Mouse (Mus musculus) sigmoid colon, adult 10 weeks (tissue): ENCODE data around the gene Mrpl50. TPM values are rescaled to one million over a fixed set of nuclear protein-coding genes. Genes with fewer than 3 reads are reported as not detected.

Source experiments
- polyA plus RNA-seq: library from polyadenylated mRNA; stranded (reverse); fragments of 350-450 nt; fragmentation: Illumina TruSeq; extraction: RNeasy Lipid Tissue Mini Kit (QIAGEN cat#74804); gene quantifications from one replicate; pipeline ENCODE4 v1.2.3, GENCODE M21; 2014; ENCODE audit warnings: low read depth, low replicate concordance

Gene Mrpl50
- polyA plus RNA-seq: 94.1 TPM

GRCm38 (mm10) chr4:49520572-49521340 lies at the start of gene Mrpl50, which contains the start of gene Zfp189:
Gene Mrpl50, minus strand, starts transcription at chr4:49521093.
Gene Zfp189, plus strand, starts transcription at chr4:49521176.

GRCm38 (mm10) chr4:49549383-49549782 lies 28.5 kb upstream of the Mrpl50 start, which contains the start of gene Aldob:
Gene Aldob, minus strand, starts transcription at chr4:49549546.

DNA sequence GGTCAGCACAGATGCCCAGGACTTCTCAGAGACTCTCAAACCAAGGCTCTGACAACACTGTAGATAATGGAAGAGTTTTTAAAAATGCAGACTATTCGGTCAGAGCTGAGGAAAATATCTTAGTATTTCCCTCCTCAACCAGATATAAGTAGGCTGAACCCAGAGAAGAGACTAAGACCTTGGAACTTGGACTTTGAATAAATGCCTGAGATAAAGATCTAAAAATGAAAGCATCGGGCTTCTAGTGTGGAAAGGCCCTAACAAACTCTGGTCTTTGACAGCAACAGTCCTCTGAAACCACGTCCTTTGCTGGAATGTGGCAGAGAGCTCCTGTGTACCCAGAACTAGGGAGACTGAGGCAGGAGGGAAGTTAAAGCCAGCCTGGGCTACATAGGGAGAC lies 14.5 kb downstream of the Mrpl50 start, which contains the start of gene Baat:
TSS of gene Baat (minus strand) at position 172 of the 400 bp plus-strand sequence.

GRCm38 (mm10) chr4:49473435-49474100 lies 47.3 kb downstream of the Mrpl50 start, which contains the start of gene Acnat1:
Gene Acnat1, minus strand, starts transcription at chr4:49473912.

Other genes with a start within 250 kb of the Mrpl50 start
- not detected for gene Acnat2, start 112.9 kb downstream of the Mrpl50 start, polyA plus RNA-seq
- gene Acnat1, start 47.2 kb downstream of the Mrpl50 start, polyA plus RNA-seq: 35.2 TPM
- 1.9 TPM for gene Baat, start 14.5 kb downstream of the Mrpl50 start, polyA plus RNA-seq
- 6.2 TPM for gene Zfp189, start 83 bp upstream of the Mrpl50 start, polyA plus RNA-seq
- gene Aldob, start 28.5 kb upstream of the Mrpl50 start, polyA plus RNA-seq: 159 TPM
- 12.2 TPM for gene Tmem246, start 76.8 kb upstream of the Mrpl50 start, polyA plus RNA-seq
- gene Rnf20, start 110.9 kb upstream of the Mrpl50 start, polyA plus RNA-seq: 78.3 TPM
- not detected for gene Ppp3r2, start 160.9 kb upstream of the Mrpl50 start, polyA plus RNA-seq